Mouse (Mus musculus) embryo, embryonic 10.5 days (tissue): ENCODE results near the gene Prcd.
"Not testable (repeated sequence)": the region's sequence is repeated elsewhere in the genome, so short reads cannot be mapped to it uniquely, and the experiment has no call there.

Source experiments
- DNase-seq: peaks from one replicate; pipeline ENCODE4 v3.0.0-alpha.2; 2015; ENCODE audit warnings: low spot score

Gene Prcd

GRCm38 (mm10) chr11:116626299-116627071, 26.8 kb upstream of the Prcd start, which contains the start of gene Rhbdf2:
TSS of gene Rhbdf2 (minus strand) at chr11:116627019.
- DNase-seq: no peak

GRCm38 (mm10) chr11:116627072-116628020, 26.0 kb upstream of the Prcd start:
- no peak for DNase-seq

- DNase-seq: peak; percentile 97
These were observed 24.6 kb upstream of the Prcd start for GRCm38 (mm10) chr11:116628712-116629111.

- DNase-seq: no peak
These were observed 23.9 kb upstream of the Prcd start for GRCm38 (mm10) chr11:116629472-116629871.

GRCm38 (mm10) chr11:116630171-116630965, 23.0 kb upstream of the Prcd start:
- DNase-seq: no peak

GRCm38 (mm10) chr11:116632962-116633361, 20.4 kb upstream of the Prcd start:
- DNase-seq: no peak

- not testable (repeated sequence) for DNase-seq
These were observed 16.7 kb upstream of the Prcd start for GRCm38 (mm10) chr11:116636607-116637006.

GRCm38 (mm10) chr11:116641168-116641567, 12.2 kb upstream of the Prcd start:
- DNase-seq: peak; percentile 57

GRCm38 (mm10) chr11:116641731-116642130, 11.6 kb upstream of the Prcd start:
- DNase-seq: no peak

- DNase-seq: peak; percentile 96
These were observed 10.4 kb upstream of the Prcd start for GRCm38 (mm10) chr11:116642681-116643578.

- peak; percentile 65 for DNase-seq
These were observed 9.6 kb upstream of the Prcd start for GRCm38 (mm10) chr11:116643579-116644224.

- DNase-seq: no peak
These were observed 8.9 kb upstream of the Prcd start for GRCm38 (mm10) chr11:116644225-116645112.

GRCm38 (mm10) chr11:116645446-116646110, 7.8 kb upstream of the Prcd start:
- no peak for DNase-seq

GRCm38 (mm10) chr11:116646136-116646535, 7.2 kb upstream of the Prcd start:
- no peak for DNase-seq

GRCm38 (mm10) chr11:116646771-116647170, 6.6 kb upstream of the Prcd start:
- DNase-seq: no peak

- no peak for DNase-seq
These were observed 5.9 kb upstream of the Prcd start for GRCm38 (mm10) chr11:116647340-116647991.

GRCm38 (mm10) chr11:116648213-116648921, 5.0 kb upstream of the Prcd start:
- DNase-seq: no peak

GRCm38 (mm10) chr11:116648976-116649375, 4.4 kb upstream of the Prcd start:
- DNase-seq: no peak
